Mouse (Mus musculus) stomach, postnatal 0 days (tissue): ENCODE results near the gene Stk10.

Experiments
- CTCF ChIP-seq: IDR thresholded peaks from 2 replicates; pipeline ENCODE4 v1.5.1; 2016; ENCODE audit warnings: antibody characterized with exemption, low read depth, mild to moderate bottlenecking, moderate library complexity
- EP300 ChIP-seq: optimal IDR thresholded peaks from 2 replicates; pipeline ENCODE3; 2016; ENCODE audit warnings: antibody characterized with exemption

- TF ChIP-seq CTCF (no peak), EP300 (no peak)
Observed at GRCm38 (mm10) chr11:32601528-32602323, 68.6 kb downstream of the Stk10 start.
